Mouse (Mus musculus) T-helper 1 cell (primary cell): ENCODE data around the gene Slc35a1.
"Not testable (repeated sequence)": the region's sequence is repeated elsewhere in the genome, so short reads cannot be mapped to it uniquely, and the experiment has no call there.

Experiments used
- in situ Hi-C: fragments of 300-600 bp; cut with MboI, MseI; formaldehyde crosslinking; loops from one replicate; pipeline ENCODE4 v1.15.1; 2025; ENCODE audit warnings: high pct_unique_total_duplicates

The Slc35a1 gene

GRCm38 (mm10) chr4:34686874-34687567, at the start of gene Slc35a1:
Gene Slc35a1 (minus strand): TSS chr4:34687438.
- in situ Hi-C loops, result no loop called here

- in situ Hi-C loops, result no loop called here
Observed at GRCm38 (mm10) chr4:34734461-34734860, 47.2 kb upstream of the Slc35a1 start.

- in situ Hi-C loops, result not testable (repeated sequence)
Observed at GRCm38 (mm10) chr4:34733415-34733814, 46.2 kb upstream of the Slc35a1 start.

- in situ Hi-C loops, result loop anchor here (10.0 kb wide), 1 partner anchor 1505 kb away; no protein-coding TSS in a partner anchor
Observed at GRCm38 (mm10) chr4:34729851-34730341, 42.7 kb upstream of the Slc35a1 start, which contains the start of gene Cfap206. Gene Cfap206 (minus strand): TSS chr4:34730206.

GRCm38 (mm10) chr4:34725710-34726109, 38.5 kb upstream of the Slc35a1 start:
- in situ Hi-C loops, result loop anchor here (10.0 kb wide), 1 partner anchor 1501 kb away; no protein-coding TSS in a partner anchor

GRCm38 (mm10) chr4:34724306-34724705, 37.1 kb upstream of the Slc35a1 start:
- in situ Hi-C loops, result loop anchor here (10.0 kb wide), 1 partner anchor 1500 kb away; no protein-coding TSS in a partner anchor

- in situ Hi-C loops, result loop anchor here (10.0 kb wide), 1 partner anchor 1498 kb away; no protein-coding TSS in a partner anchor
Observed at GRCm38 (mm10) chr4:34723186-34723585, 35.9 kb upstream of the Slc35a1 start.

- in situ Hi-C loops, result loop anchor here (10.0 kb wide), 1 partner anchor 1496 kb away; no protein-coding TSS in a partner anchor
Observed at GRCm38 (mm10) chr4:34720127-34720895, 33.1 kb upstream of the Slc35a1 start.

- in situ Hi-C loops, result loop anchor here (10.0 kb wide), 1 partner anchor 215 kb away; no protein-coding TSS in a partner anchor
Observed at GRCm38 (mm10) chr4:34719421-34719820, 32.2 kb upstream of the Slc35a1 start.

- in situ Hi-C loops, result loop anchor here (10.0 kb wide), 1 partner anchor 220 kb away; no protein-coding TSS in a partner anchor
Observed at GRCm38 (mm10) chr4:34715062-34715461, 27.8 kb upstream of the Slc35a1 start.

GRCm38 (mm10) chr4:34708127-34708526, 20.9 kb upstream of the Slc35a1 start:
- in situ Hi-C loops, result no loop called here

GRCm38 (mm10) chr4:34707248-34707647, 20.0 kb upstream of the Slc35a1 start:
- in situ Hi-C loops, result no loop called here

- in situ Hi-C loops, result no loop called here
Observed at GRCm38 (mm10) chr4:34703029-34703428, 15.8 kb upstream of the Slc35a1 start.

GRCm38 (mm10) chr4:34702231-34702630, 15.0 kb upstream of the Slc35a1 start:
- in situ Hi-C loops, result no loop called here

GRCm38 (mm10) chr4:34701528-34701927, 14.3 kb upstream of the Slc35a1 start:
- in situ Hi-C loops, result no loop called here

GRCm38 (mm10) chr4:34688021-34688420, 783 bp upstream of the Slc35a1 start:
- in situ Hi-C loops, result no loop called here

GRCm38 (mm10) chr4:34680530-34680929, 6.7 kb downstream of the Slc35a1 start:
- in situ Hi-C loops, result no loop called here

GRCm38 (mm10) chr4:34673721-34674120, 13.5 kb downstream of the Slc35a1 start:
- in situ Hi-C loops, result no loop called here

- in situ Hi-C loops, result loop anchor here (10.0 kb wide), 1 partner anchor 93 kb away; no protein-coding TSS in a partner anchor
Observed at GRCm38 (mm10) chr4:34667923-34668322, 19.3 kb downstream of the Slc35a1 start.

- in situ Hi-C loops, result loop anchor here (10.0 kb wide), 1 partner anchor 87 kb away; no protein-coding TSS in a partner anchor
Observed at GRCm38 (mm10) chr4:34661927-34662326, 25.3 kb downstream of the Slc35a1 start.

GRCm38 (mm10) chr4:34661514-34661913, 25.7 kb downstream of the Slc35a1 start:
- in situ Hi-C loops, result loop anchor here (10.0 kb wide), 1 partner anchor 87 kb away; no protein-coding TSS in a partner anchor

GRCm38 (mm10) chr4:34659012-34659411, 28.2 kb downstream of the Slc35a1 start:
- in situ Hi-C loops, result no loop called here
